Mouse (Mus musculus) Patski (cell line): ENCODE data around the gene Ap1m2. TPM values are rescaled to one million over a fixed set of nuclear protein-coding genes. Genes with fewer than 3 reads are reported as not detected.

Source experiments
- ATAC-seq: fragments of 100-300 bp; one replicate; pipeline ENCODE4 v1.8.0; 2021
- CTCF ChIA-PET: fragments of 350-600 bp; sonication (Branson Sonifier 250); formaldehyde crosslinking; loops from one replicate; lab custom pipeline; 2022; ENCODE audit warnings: inconsistent platforms; lab: Charles Lee
- POLR2A ChIA-PET: fragments of 350-600 bp; sonication (Branson Sonifier 250); formaldehyde crosslinking; loops from one replicate; lab custom pipeline; 2022; ENCODE audit warnings: antibody characterized with exemption, inconsistent platforms; lab: Charles Lee
- DNase-seq: peaks from one replicate; pipeline ENCODE4 v3.0.0-alpha.2; 2011; ENCODE audit warnings: low read depth, low spot score
- H3K27me3 ChIP-seq: fragments of 371-371 bp; one replicate; pipeline ENCODE4 v1.5.1; 2021
- CTCF ChIP-seq: fragments of 100-300 bp; IDR thresholded peaks from one replicate; pipeline ENCODE4 v1.5.1; 2021
- in situ Hi-C: fragments of 300-500 bp; cut with MboI; formaldehyde crosslinking; loops from 3 replicates; pipeline ENCODE4 v1.11.1; 2018; ENCODE audit warnings: low pct_unique_long_range_greater_than_20kb, mixed read lengths
- polyA plus RNA-seq: library from polyadenylated mRNA; unstranded; gene quantifications from one replicate; pipeline ENCODE4 v1.2.3, GENCODE M21; 2021

Gene Ap1m2
- polyA plus RNA-seq, 1 experiment from 2014 or later: not detected

DNA sequence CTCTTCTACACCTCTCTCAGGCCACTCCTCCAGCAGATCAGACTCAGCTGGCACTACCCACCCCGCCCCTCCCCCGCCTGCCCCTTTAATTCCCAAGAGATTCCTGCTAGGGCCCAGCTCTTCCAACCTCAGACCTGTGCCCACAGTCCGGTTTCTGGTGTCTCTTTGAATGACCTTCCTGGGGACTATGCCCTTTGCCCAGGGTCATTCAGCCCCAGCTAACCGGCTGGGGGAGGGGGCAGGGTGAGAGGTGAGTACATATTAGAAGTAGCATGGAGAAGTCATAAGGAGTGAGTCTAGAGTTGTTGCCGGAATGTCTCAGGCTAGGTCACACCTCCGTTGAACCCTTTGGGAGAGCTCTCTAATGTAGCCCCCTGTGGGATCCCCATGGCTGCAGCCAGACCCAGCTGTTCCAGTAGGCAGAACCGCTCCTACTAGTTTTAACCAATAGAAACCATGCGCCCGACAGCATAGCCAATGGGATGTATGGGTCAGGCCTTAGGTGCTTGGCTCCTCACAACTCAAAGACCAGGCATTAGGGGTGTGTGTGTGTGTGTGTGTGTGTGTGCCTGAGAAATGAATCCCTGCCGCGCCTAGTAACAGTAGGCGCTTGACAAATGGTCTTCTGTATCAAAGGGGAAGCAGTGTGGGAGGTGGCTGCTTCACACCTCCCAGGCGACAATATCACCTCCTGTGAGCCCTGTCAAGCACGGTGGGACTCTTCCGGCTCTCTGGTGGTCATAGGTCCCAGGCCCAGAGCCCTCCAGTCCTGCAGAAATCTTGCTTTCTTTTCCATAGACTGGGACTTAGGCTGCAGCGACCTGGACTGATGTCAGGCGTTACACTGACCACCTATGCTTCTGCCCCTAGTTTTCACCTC is 62.3 kb downstream of the Ap1m2 start:
- in situ Hi-C loops: no loop called here
- DNase-seq (no peak), ATAC-seq (no peak)
- ChIA-PET CTCF (interaction anchor here (1.3 kb wide), 1 partner anchor 30 kb away, joined by 3 read pairs; no protein-coding TSS in a partner anchor), POLR2A (no interaction called here)
- no peak for TF ChIP-seq CTCF
- peaks cover 26% of the 10 kb centered on the region for H3K27me3 ChIP-seq

DNA sequence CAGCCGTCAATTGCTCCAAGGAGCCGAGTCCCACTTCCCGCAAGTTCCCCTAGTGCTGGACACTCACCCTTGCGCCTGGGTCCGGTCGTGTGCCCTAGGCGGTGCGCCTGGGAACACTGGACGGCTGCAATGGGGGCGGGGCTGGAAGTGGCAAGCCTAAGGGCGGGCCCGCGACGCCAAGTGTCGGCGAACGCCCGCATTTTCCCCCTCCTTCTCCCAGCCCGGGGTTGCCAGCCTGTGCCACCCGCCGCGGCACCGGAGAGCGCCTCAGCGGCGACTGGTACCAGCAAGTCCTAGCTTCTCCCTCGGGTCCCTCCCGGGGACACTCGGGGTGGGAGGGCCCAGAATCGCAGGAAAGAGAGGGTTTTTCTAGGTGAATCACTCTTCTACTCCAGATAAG is 63.8 kb downstream of the Ap1m2 start, which contains the start of gene S1pr5:
Gene S1pr5 (minus strand): TSS at position 118 of the 400 bp plus-strand sequence.
- ChIA-PET POLR2A (no interaction called here), CTCF (no interaction called here)
- H3K27me3 ChIP-seq: peaks cover 41% of the 10 kb centered on the region
- DNase-seq: no peak
- no peak for ATAC-seq
- no peak for TF ChIP-seq CTCF
- in situ Hi-C loops: no loop called here

DNA sequence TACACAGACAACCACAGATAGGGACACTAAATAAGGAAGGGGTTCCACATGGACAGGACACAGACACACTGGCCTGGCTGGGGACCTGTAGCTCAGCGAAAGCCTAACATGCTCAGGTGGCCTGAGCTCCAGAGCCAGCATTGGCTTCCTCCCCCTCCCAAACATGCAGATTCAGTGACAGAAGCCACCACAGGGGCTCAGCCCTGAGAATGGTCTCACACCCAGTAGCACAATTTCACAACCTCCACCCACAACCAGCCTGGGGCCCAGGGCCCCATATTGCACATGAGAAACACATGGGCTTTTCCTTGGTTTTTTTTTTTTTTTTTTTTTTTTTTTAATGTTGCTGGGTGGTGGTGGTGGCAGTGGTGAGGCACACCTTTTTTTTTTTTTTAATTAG is 65.8 kb downstream of the Ap1m2 start:
- CTCF ChIA-PET: no interaction called here

DNA sequence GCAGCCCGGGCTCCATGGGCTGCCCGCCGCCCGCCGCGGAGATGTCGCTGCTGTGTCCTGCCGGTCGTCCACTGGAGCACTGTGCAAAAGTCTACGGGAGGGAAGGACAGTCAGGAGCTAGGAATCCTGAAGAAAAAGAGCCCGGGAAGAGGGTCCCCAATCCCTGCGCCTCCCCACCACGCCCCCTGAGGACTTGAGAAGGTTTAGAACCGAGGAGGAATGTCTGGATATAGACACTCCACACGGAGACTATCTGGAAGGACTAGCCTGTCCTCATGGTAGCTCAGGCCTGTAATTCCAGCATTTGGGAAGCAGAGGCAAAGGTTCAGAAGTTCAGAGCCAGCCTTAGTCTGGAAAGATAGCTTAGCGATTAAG is 67.0 kb downstream of the Ap1m2 start:
- POLR2A ChIA-PET: no interaction called here
- DNase-seq: no peak
- ATAC-seq: no peak
- in situ Hi-C loops: no loop called here
- CTCF ChIA-PET: no interaction called here
- no peak for TF ChIP-seq CTCF
- H3K27me3 ChIP-seq: peaks cover 43% of the 10 kb centered on the region

More for the DNA sequence above, 65.8 kb downstream of the Ap1m2 start:
- in situ Hi-C loops: no loop called here
- POLR2A ChIA-PET: no interaction called here
- no peak for TF ChIP-seq CTCF
- peaks cover 43% of the 10 kb centered on the region for H3K27me3 ChIP-seq
- DNase-seq (no peak), ATAC-seq (no peak)

DNA sequence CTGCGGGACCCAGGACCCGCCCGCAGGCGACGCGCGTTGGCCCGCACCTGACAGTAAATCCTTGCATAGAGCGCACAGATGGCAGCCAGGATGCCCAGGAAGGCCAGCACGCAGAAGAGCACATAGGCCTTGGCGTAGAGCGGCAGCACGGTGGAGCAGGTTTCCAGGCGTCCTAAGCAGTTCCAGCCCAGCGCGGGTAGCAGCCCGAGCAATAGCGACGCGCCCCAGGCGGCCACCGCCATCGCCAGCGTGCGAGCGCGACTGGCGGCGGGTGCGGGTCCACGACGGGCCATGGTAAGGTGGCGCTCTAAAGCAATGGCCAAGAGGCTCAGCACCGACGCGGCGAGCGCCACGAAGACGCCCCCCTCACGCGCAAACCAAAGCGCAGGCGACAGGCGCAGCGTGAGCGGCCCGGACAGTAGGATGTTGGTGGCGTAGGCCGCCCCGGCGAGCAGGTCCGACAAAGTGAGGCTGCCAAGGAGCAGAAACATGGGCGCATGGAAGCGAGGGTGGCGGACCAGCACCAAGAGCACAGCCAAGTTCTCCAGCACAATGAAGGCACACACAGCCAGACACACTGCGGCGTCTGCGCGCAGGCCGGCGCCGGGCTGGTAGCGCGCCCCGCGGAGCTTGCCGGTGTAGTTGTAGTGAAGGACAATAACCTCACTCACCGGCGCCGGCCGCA is 67.6 kb downstream of the Ap1m2 start:
- no peak for TF ChIP-seq CTCF
- peaks cover 43% of the 10 kb centered on the region for H3K27me3 ChIP-seq
- ATAC-seq (no peak), DNase-seq (no peak)
- POLR2A ChIA-PET: no interaction called here
- CTCF ChIA-PET: no interaction called here
- in situ Hi-C loops: no loop called here

Other genes starting within 250 kb of the Ap1m2 start
- 0.10 TPM for gene Zglp1, start 245.2 kb downstream of the Ap1m2 start, polyA plus RNA-seq
- 0.15 TPM for gene Gm49373, start 239.2 kb downstream of the Ap1m2 start, polyA plus RNA-seq
- gene Fdx1l, start 238.7 kb downstream of the Ap1m2 start, polyA plus RNA-seq: 61.0 TPM
- gene Gm38431, start 220.3 kb downstream of the Ap1m2 start, polyA plus RNA-seq: 1.2 TPM
- 65.4 TPM for gene Raver1, start 220.3 kb downstream of the Ap1m2 start, polyA plus RNA-seq
- gene Tyk2, start 181.1 kb downstream of the Ap1m2 start, polyA plus RNA-seq: 20.3 TPM
- gene Cdc37, start 162.4 kb downstream of the Ap1m2 start, polyA plus RNA-seq: 312 TPM
- 3.0 TPM for gene Pde4a, start 146.6 kb downstream of the Ap1m2 start, polyA plus RNA-seq
- gene Keap1, start 73.0 kb downstream of the Ap1m2 start, polyA plus RNA-seq: 49.7 TPM
- not detected for gene S1pr5, start 63.9 kb downstream of the Ap1m2 start, polyA plus RNA-seq
- 42.7 TPM for gene Atg4d, start 47.0 kb downstream of the Ap1m2 start, polyA plus RNA-seq
- 36.9 TPM for gene Kri1, start 24.4 kb downstream of the Ap1m2 start, polyA plus RNA-seq
- gene Cdkn2d, start 20.9 kb downstream of the Ap1m2 start, polyA plus RNA-seq: 47.4 TPM
- gene Slc44a2, start 8.4 kb upstream of the Ap1m2 start, polyA plus RNA-seq: 245 TPM
- 110 TPM for gene Ilf3, start 55.5 kb upstream of the Ap1m2 start, polyA plus RNA-seq
- gene Qtrt1, start 99.5 kb upstream of the Ap1m2 start, polyA plus RNA-seq: 30.2 TPM
- 75.2 TPM for gene Dnm2, start 112.6 kb upstream of the Ap1m2 start, polyA plus RNA-seq
- gene Tmed1, start 197.9 kb upstream of the Ap1m2 start, polyA plus RNA-seq: 63.0 TPM
- not detected for gene AB124611, start 213.8 kb upstream of the Ap1m2 start, polyA plus RNA-seq
- 61.7 TPM for gene Carm1, start 234.6 kb upstream of the Ap1m2 start, polyA plus RNA-seq